In the genomic region with DNA sequence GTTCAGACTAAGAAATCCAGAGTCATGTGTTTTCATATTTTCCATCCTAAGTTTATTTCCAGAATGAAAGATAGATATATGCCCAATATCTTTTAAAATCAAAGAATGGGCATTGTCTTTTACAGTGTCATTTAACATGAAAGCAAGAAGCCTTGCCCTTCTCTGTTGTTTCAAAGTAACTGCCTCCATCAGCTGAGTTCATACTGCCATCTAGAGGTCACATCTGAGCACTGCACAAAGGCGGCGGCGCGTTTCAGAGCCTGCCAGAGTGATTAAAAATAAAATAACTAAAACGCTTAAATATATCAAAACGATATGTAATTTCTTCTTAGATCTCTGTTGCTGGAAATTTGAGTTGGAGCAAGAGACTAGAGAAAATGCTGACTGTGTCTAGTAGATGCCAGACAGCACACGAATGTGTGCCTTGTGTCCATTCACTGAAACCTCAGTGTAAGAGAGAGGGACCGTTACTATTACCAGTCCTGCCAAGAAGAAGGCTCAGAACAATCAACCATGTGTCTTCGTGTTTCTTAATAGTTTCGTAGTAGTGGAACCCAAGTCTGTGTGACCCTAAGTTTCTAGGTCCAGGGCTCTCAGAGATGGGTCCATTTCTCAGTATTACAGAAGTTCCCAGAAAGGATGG, we compare ENCODE assay signal across 10 mouse cellular contexts.
DNase-seq lines count a peak whose midpoint lies in the region; ATAC-seq and TF ChIP-seq lines count a peak whose summit lies in the region.
"Had no signal": no experiment of that assay in that cellular context is flagged by ENCODE, and none has a peak within 500 bp of the region (broad histone marks: within the 10 kb centered on the region; RNA-seq: fewer than 3 reads in every experiment).

No protein-coding gene starts in this region.

- H3K27me3 ChIP-seq in MEL (ENCODE audit: control insufficient read depth in 1 of 2, insufficient read depth in 2 of 2, low read length in 2 of 2), result no peaks in the 10 kb centered on the region; a peak in 1 of 4 replicates
- H3K27me3 ChIP-seq in kidney, adult 2 months (replicated peaks; ENCODE audit: control insufficient read depth, insufficient read depth, low read length), result no peaks in the 10 kb centered on the region
- no peaks in the 10 kb centered on the region for H3K27me3 ChIP-seq in liver, embryonic 14.5 days (ENCODE audit: control insufficient read depth, insufficient read depth, low read length)
- H3K27me3 ChIP-seq in neural tube, embryonic 15.5 days (replicated peaks), result no peaks in the 10 kb centered on the region; the same call in 1 of the 2 replicates
- H3K27me3 ChIP-seq: heart, embryonic 13.5 days; stomach, embryonic 15.5 days had no signal

- peak; percentile 55 for DNase-seq in 416B (ENCODE audit: low read depth)
- peak; percentile 61 for DNase-seq in MEL (ENCODE audit: low read depth, low spot score)
- peak; percentile 68 for DNase-seq in cerebellum, adult 8-10 months
- DNase-seq in frontal cortex, adult 2 months (ENCODE audit: extremely low spot score in 1 of 2, low spot score in 1 of 2), result peak; percentile 13 to 87
- DNase-seq in kidney, adult 2 months, result peak; percentile 53
- peak in 1 of 3 experiments; percentile 1 for DNase-seq in liver, embryonic 14.5 days (ENCODE audit: low read depth in 3 of 3, low spot score in 3 of 3)

- TF ChIP-seq RAD21 in MEL (IDR thresholded peaks at IDR 0.05; ENCODE audit: low read depth, low read length), result peak; percentile 95

- no peak overlapping the region for H3K9ac ChIP-seq in MEL (ENCODE audit: control insufficient read depth, low read depth, low read length, poor library complexity, severe bottlenecking)
- H3K9ac ChIP-seq in liver, embryonic 14.5 days (replicated peaks), result no peak overlapping the region
- H3K9ac ChIP-seq in neural tube, embryonic 15.5 days (replicated peaks), result no peak overlapping the region
- H3K9ac ChIP-seq: heart, embryonic 13.5 days; stomach, embryonic 15.5 days had no signal

- WGBS in kidney, adult 2 months, result 22% methylated on average over 10 of the region's 10 CpGs
- 23% methylated on average over 10 of the region's 10 CpGs for WGBS in liver, embryonic 14.5 days (ENCODE audit: insufficient replicate concordance)
- WGBS in neural tube, embryonic 15.5 days, result 22% methylated on average over 10 of the region's 10 CpGs

- no peaks in the 10 kb centered on the region for H3K9me3 ChIP-seq in MEL (replicated peaks; ENCODE audit: insufficient read depth, low read length)
- no peaks in the 10 kb centered on the region for H3K9me3 ChIP-seq in liver, embryonic 14.5 days (ENCODE audit: control insufficient read depth, low read length)
- H3K9me3 ChIP-seq in neural tube, embryonic 15.5 days (replicated peaks), result no peaks in the 10 kb centered on the region
- H3K9me3 ChIP-seq: heart, embryonic 13.5 days; stomach, embryonic 15.5 days had no signal

- H3K4me2 ChIP-seq in liver, embryonic 14.5 days (ENCODE audit: low read depth), result no peak overlapping the region
- peak overlapping the region; percentile 29; the same call in 1 of the 2 replicates for H3K4me2 ChIP-seq in neural tube, embryonic 15.5 days
- H3K4me2 ChIP-seq: heart, embryonic 13.5 days; stomach, embryonic 15.5 days had no signal

- no peak overlapping the region for H3K27ac ChIP-seq in MEL (ENCODE audit: control insufficient read depth, low read depth, low read length)
- no peak overlapping the region for H3K27ac ChIP-seq in kidney, adult 2 months (ENCODE audit: insufficient read depth, low read depth, low read length)
- no peak overlapping the region for H3K27ac ChIP-seq in liver, embryonic 14.5 days
- H3K27ac ChIP-seq in neural tube, embryonic 15.5 days (replicated peaks), result no peak overlapping the region
- H3K27ac ChIP-seq: heart, embryonic 13.5 days; stomach, embryonic 15.5 days had no signal

- no peaks in the 10 kb centered on the region for H3K79me2 ChIP-seq in MEL (ENCODE audit: control insufficient read depth, insufficient read depth, low read length, poor library complexity)

- H3K4me1 ChIP-seq in MEL (ENCODE audit: control insufficient read depth in 1 of 2, insufficient read depth in 2 of 2, low read length in 2 of 2), result no peaks in the 10 kb centered on the region
- H3K4me1 ChIP-seq in kidney, adult 2 months (ENCODE audit: control insufficient read depth, insufficient read depth, low read length), result no peaks in the 10 kb centered on the region
- no peaks in the 10 kb centered on the region for H3K4me1 ChIP-seq in liver, embryonic 14.5 days (replicated peaks; ENCODE audit: control insufficient read depth in 2 of 2, insufficient read depth in 2 of 2, low read length in 1 of 2)
- H3K4me1 ChIP-seq in neural tube, embryonic 15.5 days, result no peaks in the 10 kb centered on the region
- H3K4me1 ChIP-seq: stomach, embryonic 15.5 days had no signal

- no peak for TF ChIP-seq POLR2A in MEL (IDR thresholded peaks at IDR 0.05; ENCODE audit: control insufficient read depth in 1 of 2, insufficient read depth in 1 of 2, low read depth in 1 of 2, low read length in 2 of 2, poor library complexity in 1 of 2)
- no peak for TF ChIP-seq POLR2A in kidney, adult 2 months (IDR thresholded peaks at IDR 0.05; ENCODE audit: low read depth, low read length)

- no peak for TF ChIP-seq EP300 in MEL (IDR thresholded peaks at IDR 0.05; ENCODE audit: low read depth in 1 of 2, low read length in 2 of 2)
- TF ChIP-seq EP300 in liver, embryonic 14.5 days (IDR thresholded peaks at IDR 0.05; ENCODE audit: low read depth), result no peak

- peak; percentile 79 to 91 (median 83) for TF ChIP-seq CTCF in MEL (IDR thresholded peaks at IDR 0.05 in 2 of 3, conservative IDR thresholded peaks at IDR 0.05 in 1 of 3; ENCODE audit: control insufficient read depth in 1 of 3, insufficient read depth in 1 of 3, low read depth in 2 of 3, low read length in 3 of 3, poor library complexity in 1 of 3, severe bottlenecking in 1 of 3)
- peak; percentile 82 for TF ChIP-seq CTCF in kidney, adult 2 months (conservative IDR thresholded peaks at IDR 0.05; ENCODE audit: insufficient read depth, insufficient read length, low read depth, low read length)
- peak; percentile 82 for TF ChIP-seq CTCF in liver, embryonic 14.5 days (IDR thresholded peaks at IDR 0.05; ENCODE audit: low read depth)

- no peak for ATAC-seq in liver, embryonic 14.5 days (ENCODE audit: insufficient read depth)
- ATAC-seq in neural tube, embryonic 15.5 days (ENCODE audit: low FRiP score), result no peak
- no peak for ATAC-seq in inflammation-experienced regulatory T-cells, adult 6 months

- H3K36me3 ChIP-seq in MEL (ENCODE audit: control insufficient read depth in 1 of 2, insufficient read depth in 2 of 2, low read length in 2 of 2), result no peaks in the 10 kb centered on the region
- H3K36me3 ChIP-seq in kidney, adult 2 months (ENCODE audit: control insufficient read depth, insufficient read depth, low read length), result no peaks in the 10 kb centered on the region
- no peaks in the 10 kb centered on the region for H3K36me3 ChIP-seq in liver, embryonic 14.5 days (replicated peaks; ENCODE audit: control insufficient read depth, insufficient read depth, low read depth)
- no peaks in the 10 kb centered on the region for H3K36me3 ChIP-seq in neural tube, embryonic 15.5 days
- H3K36me3 ChIP-seq: heart, embryonic 13.5 days; stomach, embryonic 15.5 days had no signal

- H3K4me3 ChIP-seq in MEL (ENCODE audit: control insufficient read depth in 1 of 2, insufficient read depth in 1 of 2, low read depth in 2 of 2, low read length in 2 of 2), result no peak overlapping the region
- H3K4me3 ChIP-seq in kidney, adult 2 months (ENCODE audit: insufficient read depth, low read depth, low read length), result no peak overlapping the region
- no peak overlapping the region for H3K4me3 ChIP-seq in liver, embryonic 14.5 days (ENCODE audit: insufficient read depth in 1 of 2, low read depth in 2 of 2, low read length in 2 of 2)
- H3K4me3 ChIP-seq in neural tube, embryonic 15.5 days (replicated peaks), result no peak overlapping the region
- H3K4me3 ChIP-seq: heart, embryonic 13.5 days; stomach, embryonic 15.5 days had no signal

TF ChIP-seq in MEL, 35 proteins besides CTCF, POLR2A, EP300 and RAD21:
- TF ChIP-seq SMC3 (IDR thresholded peaks at IDR 0.05; ENCODE audit: low read depth, low read length) (peak; percentile 78), BHLHE40 (IDR thresholded peaks at IDR 0.05; ENCODE audit: borderline replicate concordance, low read depth, low read length) (peak; percentile 34; the same call in 1 of the 2 replicates), GATA1 (IDR thresholded peaks at IDR 0.05; ENCODE audit: low read depth, low read length) (no peak), ZC3H11A (IDR thresholded peaks at IDR 0.05; ENCODE audit: low read depth, low read length) (peak; percentile 70), USF2 (IDR thresholded peaks at IDR 0.05; ENCODE audit: borderline replicate concordance in 1 of 2, insufficient read depth in 1 of 2, low read depth in 1 of 2, low read length in 2 of 2) (no peak)
